Mouse (Mus musculus): ENCODE measurements at regions not wholly inside any gene's neighbourhood (a gene's known extent, or its start where the extent isn't known, plus 50 kb on each side); places are given as distances from the start of the nearest gene placed in this dataset.
A peak's percentile ranks its signal among the peaks of the same experiment; 100 is the strongest.

- no peak for DNase-seq (ENCODE audit: low spot score)
Observed at GRCm38 (mm10) chr1:63977956-63978355, 144.1 kb downstream of the Klf7 start.

DNA sequence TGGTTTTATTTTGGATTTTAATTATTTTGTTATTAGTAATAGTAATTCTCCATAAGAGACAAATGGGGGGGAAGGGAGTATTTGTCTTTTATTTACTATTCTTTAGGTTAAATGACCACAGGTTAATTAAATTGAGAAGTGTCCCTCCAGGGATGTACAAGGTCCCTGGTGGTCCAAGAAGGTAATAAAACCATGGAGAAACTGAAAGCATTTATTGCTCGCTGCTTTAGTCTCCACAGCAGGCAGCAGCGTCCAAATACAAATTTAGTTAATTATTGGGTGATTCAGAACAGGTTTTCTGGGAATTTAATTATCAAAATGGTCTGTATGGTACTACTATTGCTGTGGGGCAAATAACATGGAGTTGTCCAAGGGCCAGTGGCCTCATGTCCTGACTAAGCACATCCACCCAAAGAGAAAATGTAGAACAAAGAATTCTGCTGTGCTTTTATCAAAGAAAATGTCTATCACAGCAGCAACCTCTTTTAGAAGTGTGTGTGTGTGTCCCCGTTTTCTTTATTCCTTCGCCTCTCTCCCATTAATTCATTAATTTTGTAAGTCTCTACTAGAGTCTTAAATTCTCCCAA lies 144.7 kb downstream of the Klf7 start:
- DNase-seq (ENCODE audit: low spot score) = no peak

- DNase-seq (ENCODE audit: low spot score) = no peak
Observed at GRCm38 (mm10) chr1:63976862-63977261, 145.2 kb downstream of the Klf7 start.

GRCm38 (mm10) chr1:63967849-63968248 lies 154.2 kb downstream of the Klf7 start:
- DNase-seq (ENCODE audit: low spot score) = no peak

DNA sequence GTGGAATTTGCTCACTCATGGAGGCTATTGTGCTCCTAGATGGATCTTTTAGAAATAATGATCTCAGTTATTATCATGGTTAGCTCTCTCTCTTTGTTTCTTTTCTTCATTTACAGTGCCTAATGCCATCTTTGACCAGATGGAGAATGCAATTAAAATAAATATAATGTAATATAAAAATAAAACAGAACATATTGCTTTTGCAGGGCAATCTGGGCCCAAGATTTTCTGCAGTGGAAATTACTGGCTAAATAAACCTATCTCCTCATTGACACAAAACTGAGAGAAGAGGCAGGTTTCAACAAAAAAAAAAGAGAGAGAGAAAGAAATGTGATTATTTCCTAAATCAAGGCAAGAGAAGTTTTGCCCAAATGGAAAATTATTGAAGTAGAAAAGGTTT lies 156.6 kb downstream of the Klf7 start:
- DNase-seq (ENCODE audit: low spot score) = no peak

DNA sequence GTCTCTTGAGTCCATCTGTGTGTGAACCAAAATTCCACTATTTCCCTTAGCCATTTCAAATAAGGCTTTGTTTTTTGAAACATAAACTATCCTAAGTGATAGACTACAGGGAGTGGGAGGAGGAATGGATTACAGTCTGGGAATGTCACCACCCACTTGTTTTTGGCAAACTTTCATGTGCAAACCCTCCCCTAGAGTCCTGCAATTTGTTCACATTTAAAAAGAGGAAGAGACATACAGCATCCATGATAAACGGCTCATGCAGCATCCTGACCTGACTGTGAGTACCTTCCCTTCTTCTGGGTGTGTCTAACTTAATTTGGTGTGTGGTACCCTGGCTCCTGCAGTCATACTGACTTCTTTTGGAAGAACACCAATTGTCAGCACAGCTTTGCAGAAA lies 157.6 kb downstream of the Klf7 start:
- no peak for DNase-seq (ENCODE audit: low spot score)

DNA sequence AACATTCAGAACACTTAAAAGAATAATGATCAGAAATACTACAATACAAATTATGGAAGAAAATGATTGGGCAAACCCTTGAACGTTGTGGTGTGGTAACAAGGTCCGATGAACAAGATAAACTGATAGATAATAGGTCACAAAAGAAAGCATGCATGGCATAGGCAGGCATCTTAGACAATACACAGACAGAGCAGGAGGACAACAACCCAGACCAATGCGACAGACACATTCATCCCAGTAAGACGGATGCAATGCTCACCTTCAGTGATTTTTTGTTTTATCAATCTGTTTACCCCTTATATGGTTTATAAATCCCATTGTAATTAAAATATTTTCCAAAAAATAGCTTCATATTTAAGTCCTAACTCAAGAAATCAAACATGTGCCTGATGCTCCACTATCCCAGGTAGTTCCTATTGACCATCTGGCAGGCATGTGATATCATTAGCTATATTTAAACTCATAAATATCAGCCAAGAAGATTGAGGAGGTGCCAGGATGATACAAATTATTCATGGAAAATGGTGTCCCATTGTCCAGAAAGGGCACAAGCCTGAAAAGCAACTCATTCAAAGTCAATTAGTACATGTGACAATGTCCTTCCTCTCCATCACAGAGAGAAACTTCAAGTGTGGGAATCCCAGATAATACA lies 166.3 kb downstream of the Klf7 start:
- no peak for DNase-seq (ENCODE audit: low spot score)

DNA sequence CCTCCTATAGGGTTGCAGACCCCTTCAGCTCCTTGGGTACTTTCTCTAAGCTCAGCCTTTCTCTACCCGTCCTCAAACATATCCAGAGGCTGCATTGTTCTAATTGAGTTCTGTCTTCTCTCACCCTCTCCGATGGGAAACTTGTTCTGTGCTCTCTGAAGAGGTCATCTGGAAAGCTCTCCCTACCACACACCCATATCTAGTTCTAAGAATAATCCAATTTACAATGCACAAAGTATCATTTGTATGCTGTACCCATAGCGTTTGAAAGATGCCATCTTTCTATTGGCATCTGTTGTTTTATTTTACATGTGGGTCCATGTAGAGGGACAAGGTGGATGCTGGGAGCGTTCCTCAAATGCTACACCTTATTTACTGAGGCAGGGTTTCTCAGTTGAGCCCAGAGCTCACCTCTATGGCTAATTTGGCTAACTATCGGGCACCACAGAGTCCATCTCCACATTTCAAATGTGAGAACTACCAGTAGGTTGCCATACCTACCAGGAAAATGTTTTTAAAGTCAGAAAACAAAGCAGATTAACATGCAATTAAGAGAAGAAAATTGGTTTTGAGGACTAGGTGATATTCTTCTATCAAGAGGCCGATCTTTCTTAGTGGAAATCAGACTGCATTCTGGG lies 167.1 kb downstream of the Klf7 start:
- DNase-seq (ENCODE audit: low spot score) = no peak

GRCm38 (mm10) chr1:63954172-63954571 lies 167.9 kb downstream of the Klf7 start:
- no peak for DNase-seq (ENCODE audit: low spot score)

DNA sequence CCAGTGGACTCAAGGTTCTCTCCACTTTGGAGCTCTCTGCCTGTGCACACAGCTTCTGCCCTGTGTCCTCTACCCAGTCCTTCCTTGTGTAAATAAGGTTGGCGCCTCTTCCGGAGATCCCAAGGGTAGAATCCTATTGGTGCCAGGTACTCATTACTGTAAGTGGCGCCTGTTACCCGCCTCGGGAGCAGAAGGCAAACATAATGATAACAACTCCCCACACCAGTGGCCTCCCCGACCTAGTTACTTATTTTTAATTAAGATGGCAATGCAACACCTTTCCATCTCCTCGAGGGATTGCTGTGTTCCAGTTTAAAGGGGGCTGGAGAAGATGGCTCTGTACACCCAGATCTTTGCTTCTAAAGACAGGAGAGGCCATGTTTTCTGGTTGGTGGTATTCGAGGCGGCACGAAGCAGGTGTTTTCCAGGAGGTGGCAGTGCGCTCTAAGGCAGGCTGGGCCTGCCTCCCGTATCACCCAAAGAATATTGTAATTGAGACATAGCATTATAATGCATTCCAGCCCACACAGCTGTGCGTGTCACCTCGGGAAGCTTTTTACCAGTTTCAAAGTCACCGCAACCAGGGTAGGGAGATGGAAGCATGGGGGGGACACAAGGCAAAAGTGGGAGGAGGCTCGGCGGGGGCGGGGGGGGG lies 168.7 kb downstream of the Klf7 start:
- peak; percentile 6 for DNase-seq (ENCODE audit: low spot score)

DNA sequence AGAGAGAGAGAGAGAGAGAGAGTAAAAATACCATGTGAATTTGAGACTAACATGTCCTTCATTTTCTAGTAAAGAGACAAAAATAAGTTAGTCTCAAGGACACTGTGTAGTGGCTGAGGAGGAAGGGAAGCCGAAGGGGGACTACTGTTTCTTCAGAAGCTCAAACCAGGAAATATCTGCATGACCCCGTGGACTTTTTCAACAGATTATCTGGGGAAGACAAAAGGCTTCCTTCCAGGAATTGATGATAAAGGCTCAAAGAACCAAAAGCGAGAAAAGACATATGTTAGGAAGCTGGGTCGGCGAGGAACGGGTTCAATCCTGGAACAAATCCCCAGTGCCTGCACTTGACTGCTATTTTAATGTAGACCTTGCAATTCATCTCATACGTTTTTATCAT lies 170.4 kb downstream of the Klf7 start:
- no peak for DNase-seq (ENCODE audit: low spot score)

DNA sequence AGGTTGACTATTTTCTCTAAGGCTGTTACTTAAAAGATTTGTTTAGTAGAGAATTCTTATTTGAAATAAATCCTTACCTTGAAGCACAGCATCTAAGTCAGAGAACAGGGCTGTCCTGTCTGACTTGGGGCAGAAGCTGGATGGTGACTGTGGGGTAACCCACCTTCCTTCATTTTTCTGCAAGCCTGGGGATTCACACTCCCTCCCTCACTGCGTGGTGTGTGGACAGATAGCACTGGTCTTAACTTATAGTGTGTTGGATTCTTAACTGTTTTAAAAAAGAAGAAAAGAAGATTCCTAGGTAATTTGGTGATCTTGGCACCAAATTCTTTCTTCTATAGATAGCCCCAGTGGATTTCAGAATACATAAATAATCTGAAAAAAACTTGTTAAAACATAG lies 174.8 kb downstream of the Klf7 start:
- DNase-seq (ENCODE audit: low spot score) = no peak

GRCm38 (mm10) chr1:63946834-63947233 lies 175.2 kb downstream of the Klf7 start:
- DNase-seq (ENCODE audit: low spot score) = no peak

DNA sequence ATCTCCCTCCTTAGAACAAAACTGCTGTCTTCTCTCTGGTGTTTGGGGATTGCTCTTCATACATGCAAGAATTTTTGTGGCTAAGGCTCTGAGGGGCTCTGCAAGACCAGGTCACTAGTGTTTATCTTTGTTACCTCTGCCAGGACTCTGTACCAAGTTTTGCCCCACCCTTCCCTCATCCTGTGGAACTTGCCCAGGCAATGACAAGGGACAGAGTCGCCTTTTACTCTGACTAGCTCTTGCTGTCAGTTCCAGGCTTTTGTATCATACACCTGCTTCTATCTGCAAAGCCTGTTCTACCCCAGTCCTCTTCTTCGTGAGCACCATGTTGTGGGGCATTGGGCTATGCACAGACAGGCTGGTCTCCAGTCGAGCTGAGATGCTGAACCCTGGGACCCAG lies 175.7 kb upstream of the 4933402D24Rik start:
- no peak for DNase-seq (ENCODE audit: low spot score)

DNA sequence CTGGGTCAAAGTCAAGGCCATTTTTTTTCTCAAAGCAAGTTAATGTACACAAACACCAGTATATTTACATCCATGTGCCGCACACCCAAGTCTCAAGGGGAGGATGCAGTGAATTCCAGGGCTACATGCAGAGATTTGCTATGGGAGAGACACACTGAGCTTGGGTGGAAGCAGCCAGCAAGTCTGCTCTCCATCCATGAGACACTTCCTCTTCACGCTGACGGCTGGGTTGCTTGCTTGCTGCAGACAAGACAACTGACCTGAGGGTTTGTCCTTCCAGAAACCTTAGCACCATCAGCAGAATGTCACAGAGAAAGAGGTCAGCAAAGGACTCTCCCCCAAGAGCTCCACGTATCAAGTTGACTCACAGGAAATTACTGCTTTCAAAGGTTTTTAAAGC lies 169.3 kb upstream of the 4933402D24Rik start:
- no peak for DNase-seq (ENCODE audit: low spot score)

DNA sequence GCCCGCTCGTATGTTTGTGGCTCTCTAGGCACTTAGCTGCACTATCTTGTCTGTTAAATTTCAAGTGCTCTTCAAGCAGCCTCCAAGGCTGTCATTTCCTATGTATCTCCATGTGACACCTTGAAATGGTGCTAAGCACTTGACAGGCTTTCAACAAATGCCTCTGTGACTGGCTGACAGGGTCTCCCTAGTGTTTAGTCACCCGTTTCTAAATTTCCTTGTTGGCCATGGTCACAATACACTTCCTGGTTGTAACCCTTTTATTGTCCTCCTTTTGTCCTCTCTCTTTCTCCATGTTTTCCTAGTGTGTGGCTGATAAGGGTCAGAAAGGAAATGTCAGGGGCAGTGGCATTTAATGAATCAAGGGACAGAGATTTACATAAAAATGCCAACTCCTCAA lies 168.4 kb upstream of the 4933402D24Rik start:
- no peak for DNase-seq (ENCODE audit: low spot score)

DNA sequence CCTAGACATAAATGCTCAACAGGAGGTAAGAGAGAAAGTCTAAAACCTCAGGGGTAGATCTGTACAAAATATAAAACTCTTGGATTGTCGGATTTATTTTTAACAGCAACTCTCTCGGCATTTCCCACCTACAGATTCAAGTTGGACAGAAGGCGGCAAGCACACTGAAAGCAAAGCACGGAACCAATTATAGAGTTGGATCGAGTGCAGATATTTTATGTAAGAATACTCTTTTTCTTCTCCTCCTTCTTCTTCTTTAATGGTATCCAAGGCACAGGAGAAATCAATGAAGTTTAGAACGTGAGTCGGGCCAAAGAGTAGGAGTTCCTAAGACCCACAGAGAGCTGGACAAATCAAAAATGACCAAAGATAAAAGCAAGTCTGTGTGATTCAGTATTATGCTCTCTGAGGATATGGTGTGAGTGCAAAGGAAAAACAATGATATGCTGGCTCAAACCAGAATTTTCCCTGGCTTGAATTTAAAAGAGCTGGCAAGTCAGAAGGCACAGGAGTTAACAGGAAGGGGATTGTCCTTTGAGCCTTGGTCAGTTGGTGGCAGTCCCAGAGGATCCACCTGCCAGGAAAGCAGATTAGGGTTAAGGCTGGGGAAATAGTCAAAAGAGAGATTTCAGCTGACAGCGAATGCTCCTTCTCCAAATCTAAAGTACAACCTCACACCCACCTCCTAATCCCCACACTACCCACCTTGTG lies 165.7 kb upstream of the 4933402D24Rik start:
- DNase-seq (ENCODE audit: low spot score) = no peak

DNA sequence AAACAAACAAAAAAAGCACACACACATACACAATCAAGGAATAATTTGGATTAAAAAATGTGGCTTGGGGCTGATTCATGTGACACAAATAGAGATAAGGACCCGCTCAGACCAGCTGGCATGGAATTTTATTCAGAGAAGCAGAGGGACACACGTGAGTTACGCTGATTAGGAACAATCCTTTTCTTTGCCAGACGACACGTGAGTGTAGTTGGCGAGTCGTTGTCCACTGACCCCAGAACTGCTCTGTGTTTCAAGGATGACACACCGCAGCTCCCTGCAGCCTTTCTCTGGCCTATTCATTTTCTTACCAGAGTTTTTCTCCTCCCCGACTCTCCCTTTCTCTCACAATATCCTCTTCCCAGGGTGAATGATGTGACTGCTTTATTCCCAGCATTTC lies 163.4 kb upstream of the 4933402D24Rik start:
- no peak for DNase-seq (ENCODE audit: low spot score)

DNA sequence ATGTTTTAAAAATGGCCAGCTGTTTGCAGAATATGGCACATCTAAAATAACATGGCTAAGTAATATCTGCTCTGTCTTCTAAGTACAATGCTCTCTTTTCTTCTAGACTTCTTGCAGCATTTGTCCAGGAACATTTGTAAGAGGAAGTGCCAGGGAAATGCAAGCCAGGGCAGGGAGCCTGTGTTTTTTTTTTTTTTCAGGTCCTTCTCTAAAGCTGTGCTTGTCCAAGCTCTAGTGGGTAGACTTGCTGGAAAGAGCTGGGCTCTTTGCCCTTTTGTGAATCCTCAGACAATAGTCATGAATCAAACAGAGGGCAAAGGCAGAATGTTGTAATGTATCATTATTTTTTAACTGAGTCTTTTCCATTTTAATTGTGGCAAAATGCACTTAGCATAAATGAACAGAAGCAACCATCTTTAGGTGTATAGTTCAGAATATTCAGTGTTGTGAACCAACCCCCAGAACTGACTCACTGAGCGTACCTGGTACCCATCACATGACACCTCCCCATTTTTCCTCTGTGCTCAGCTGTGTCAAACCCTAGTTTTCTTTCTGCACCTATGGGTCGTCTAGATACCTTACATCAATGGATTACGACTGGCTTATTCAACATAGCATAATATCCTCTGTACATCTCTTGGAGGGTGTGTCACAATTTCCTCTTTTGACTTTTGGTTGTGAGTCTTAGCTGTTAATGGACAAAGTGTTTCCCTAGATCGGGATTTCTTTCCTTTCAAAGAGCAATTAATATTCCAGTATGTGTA lies 160.5 kb upstream of the 4933402D24Rik start:
- no peak for DNase-seq (ENCODE audit: low spot score)

DNA sequence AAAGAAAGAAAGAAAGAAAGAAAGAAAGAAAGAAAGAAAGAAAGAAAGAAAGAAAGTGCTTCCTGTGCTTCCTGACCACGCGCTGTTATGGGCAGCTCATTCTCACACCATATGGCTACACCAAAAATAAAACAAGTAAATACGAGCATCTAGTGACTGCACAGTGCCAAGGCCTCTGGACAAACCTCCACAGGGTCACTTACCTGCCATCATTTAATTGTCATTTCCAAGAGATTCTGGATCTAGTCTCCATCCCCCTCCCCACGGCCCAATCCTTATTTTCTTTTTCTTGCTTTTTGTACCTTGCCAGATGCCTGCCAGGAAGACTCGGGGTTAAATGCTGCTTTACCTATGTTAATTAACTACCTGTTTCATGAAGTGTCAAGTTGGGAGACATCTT lies 159.8 kb upstream of the 4933402D24Rik start:
- no peak for DNase-seq (ENCODE audit: low spot score)

DNA sequence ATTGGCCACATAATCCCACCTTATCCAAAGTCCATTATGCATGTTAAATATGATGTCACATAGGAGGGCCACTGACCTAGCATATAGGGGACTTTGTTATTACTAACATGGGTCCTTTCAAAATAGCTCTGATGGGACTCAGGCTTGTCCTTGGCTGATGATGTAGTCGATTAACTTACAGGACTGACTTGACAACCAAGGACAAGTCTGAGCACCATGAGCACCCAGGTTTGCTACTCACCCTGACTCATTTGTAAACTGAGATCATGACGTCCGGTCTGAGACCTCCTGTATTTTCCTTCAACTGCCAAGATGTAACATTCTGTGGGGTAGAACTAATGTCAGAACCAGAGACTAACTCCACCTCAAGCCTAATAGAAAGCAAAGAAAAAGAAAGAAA lies 159.3 kb upstream of the 4933402D24Rik start:
- no peak for DNase-seq (ENCODE audit: low spot score)
